Comparison of ENCODE assay signal across 7 mouse cellular contexts in the genomic region with DNA sequence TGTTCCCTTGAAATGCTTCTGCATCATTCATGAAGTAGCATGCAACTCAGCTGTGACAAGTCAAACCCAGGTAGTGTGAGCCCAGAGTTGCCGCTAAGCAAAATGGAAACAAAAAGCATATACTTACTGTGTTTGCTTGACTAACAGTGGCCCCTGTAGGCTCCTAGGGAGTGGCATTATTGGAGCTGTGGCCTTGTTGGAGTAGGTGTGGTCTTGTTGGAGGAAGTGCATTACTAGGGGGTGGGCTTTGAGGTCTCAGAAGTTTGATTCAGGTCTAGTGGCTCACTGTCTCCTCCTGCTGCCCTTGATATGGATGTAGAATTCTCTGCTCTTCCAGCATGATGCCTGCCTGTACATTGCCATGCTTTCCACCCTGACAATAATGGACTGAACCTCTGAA. TPM values are rescaled to one million over a fixed set of nuclear protein-coding genes. Genes with fewer than 3 reads are reported as not detected.
A peak's percentile ranks its signal among the peaks of the same experiment; 100 is the strongest.
DNase-seq lines count a peak whose midpoint lies in the region; ATAC-seq and TF ChIP-seq lines count a peak whose summit lies in the region.

No protein-coding gene starts in this region.

- peak; percentile 82 for DNase-seq in midbrain, embryonic 11.5 days (ENCODE audit: low spot score, missing footprints)
- no peak for DNase-seq in midbrain, embryonic 10.5 days (ENCODE audit: low spot score)
- DNase-seq in liver, postnatal 0 days: peak; percentile 17
- DNase-seq in thymus, postnatal 4 days: peak; percentile 57
- no peak for DNase-seq in layer of hippocampus, postnatal 10 days (ENCODE audit: low spot score in 2 of 2)

- no peaks in the 10 kb centered on the region for H3K36me3 ChIP-seq in midbrain, embryonic 11.5 days (ENCODE audit: control insufficient read depth, insufficient read depth, low read length)
- no peaks in the 10 kb centered on the region for H3K36me3 ChIP-seq in midbrain, embryonic 10.5 days
- H3K36me3 ChIP-seq in liver, postnatal 0 days (replicated peaks; ENCODE audit: insufficient read depth, low read length): no peaks in the 10 kb centered on the region

- no peak for ATAC-seq in midbrain, embryonic 11.5 days (ENCODE audit: low FRiP score)
- peak; percentile 98 for ATAC-seq in common myeloid progenitor, adult 5-6 weeks (replicated peaks; ENCODE audit: low read depth, poor library complexity, severe bottlenecking)
- peak; percentile 36; the same call in 1 of the 2 replicates for ATAC-seq in liver, postnatal 0 days
- ATAC-seq in erythroblast, adult 5-6 weeks (replicated peaks; ENCODE audit: low FRiP score, poor library complexity, severe bottlenecking): no peak

- H3K9ac ChIP-seq in midbrain, embryonic 11.5 days (ENCODE audit: low read length): no peak overlapping the region
- no peak overlapping the region; the same call in 1 of the 2 replicates for H3K9ac ChIP-seq in liver, postnatal 0 days (replicated peaks)

- H3K4me1 ChIP-seq in midbrain, embryonic 11.5 days (ENCODE audit: control insufficient read depth, insufficient read depth, low read length): no peaks in the 10 kb centered on the region
- 0 out of 2 replicates have a peak, but pooled peaks cover 4% of the 10 kb centered on the region for H3K4me1 ChIP-seq in midbrain, embryonic 10.5 days
- no peaks in the 10 kb centered on the region; the same call in 1 of the 2 replicates for H3K4me1 ChIP-seq in liver, postnatal 0 days (ENCODE audit: insufficient read depth)

- WGBS in midbrain, embryonic 11.5 days: 26% methylated on average over 1 of the region's 1 CpGs
- WGBS in midbrain, embryonic 10.5 days: 26% methylated on average over 1 of the region's 1 CpGs
- 3% methylated on average over 1 of the region's 1 CpGs for WGBS in liver, postnatal 0 days (ENCODE audit: insufficient replicate concordance)

- H3K4me2 ChIP-seq in midbrain, embryonic 11.5 days: no peak overlapping the region
- peak overlapping the region; percentile 67 for H3K4me2 ChIP-seq in liver, postnatal 0 days (ENCODE audit: low read depth, low read length)

- H3K27ac ChIP-seq in midbrain, embryonic 11.5 days (ENCODE audit: low read depth, low read length): no peak overlapping the region
- no peak overlapping the region for H3K27ac ChIP-seq in midbrain, embryonic 10.5 days (replicated peaks)
- no peak overlapping the region for H3K27ac ChIP-seq in liver, postnatal 0 days (ENCODE audit: low read depth)

- TF ChIP-seq EP300 in liver, postnatal 0 days (IDR thresholded peaks at IDR 0.05; ENCODE audit: low read depth): no peak

- TF ChIP-seq CTCF in liver, postnatal 0 days (IDR thresholded peaks at IDR 0.05; ENCODE audit: low read depth): peak; percentile 42

- no peaks in the 10 kb centered on the region for H3K9me3 ChIP-seq in midbrain, embryonic 11.5 days (ENCODE audit: control insufficient read depth, low read length)
- no peaks in the 10 kb centered on the region for H3K9me3 ChIP-seq in midbrain, embryonic 10.5 days (replicated peaks)
- H3K9me3 ChIP-seq in liver, postnatal 0 days (ENCODE audit: low read length): no peaks in the 10 kb centered on the region

- H3K27me3 ChIP-seq in midbrain, embryonic 11.5 days (ENCODE audit: control insufficient read depth, insufficient read depth, low read length): peaks cover 4% of the 10 kb centered on the region; the same call in 1 of the 2 replicates
- H3K27me3 ChIP-seq in midbrain, embryonic 10.5 days (ENCODE audit: low read depth, poor library complexity, severe bottlenecking): peaks cover 10% of the 10 kb centered on the region; the same call in 1 of the 2 replicates
- H3K27me3 ChIP-seq in liver, postnatal 0 days (ENCODE audit: insufficient read depth, low read length): no peaks in the 10 kb centered on the region

- no peak overlapping the region for H3K4me3 ChIP-seq in midbrain, embryonic 11.5 days (ENCODE audit: low read depth, low read length)
- no peak overlapping the region for H3K4me3 ChIP-seq in midbrain, embryonic 10.5 days
- peak overlapping the region; percentile 26 for H3K4me3 ChIP-seq in liver, postnatal 0 days (ENCODE audit: low read depth, low read length)

RNA-seq across cellular contexts. Expression of a gene that starts 19.7 kb away (rescaled TPM):
- 0.11 and 0.28 TPM in 2 replicates for polyA plus RNA-seq in midbrain, embryonic 11.5 days (2014; fragmentation: Nextera tagmentation; extraction: Ambion mirVana)
- 0.19 and 0.24 TPM in 2 replicates for polyA plus RNA-seq in midbrain, embryonic 10.5 days (2016; fragmentation: Nextera tagmentation; extraction: Ambion mirVana)
- 22.1 and 24.2 TPM in 2 replicates for total RNA-seq in common myeloid progenitor, adult 5-6 weeks (2017)
- polyA plus RNA-seq in liver, postnatal 0 days (2015; fragmentation: Nextera tagmentation; extraction: Ambion mirVana): 0.76 and 1.0 TPM in 2 replicates
- 3.7 and 9.0 TPM in 2 replicates for total RNA-seq in erythroblast, adult 5-6 weeks (2015; ENCODE audit: low replicate concordance)
- total RNA-seq in erythroblast, adult 5-6 weeks (2017; ENCODE audit: low replicate concordance): 2.7 and 5.4 TPM in 2 replicates
- under 1 TPM; 0.23 to 0.49 TPM for total RNA-seq in layer of hippocampus, postnatal 10 days (2021)

RNA-seq across cellular contexts. Expression of a gene that starts 24.6 kb away (rescaled TPM):
- polyA plus RNA-seq in midbrain, embryonic 11.5 days (2014; fragmentation: Nextera tagmentation; extraction: Ambion mirVana): 2.3 and 2.7 TPM in 2 replicates
- 0.85 and 1.6 TPM in 2 replicates for polyA plus RNA-seq in midbrain, embryonic 10.5 days (2016; fragmentation: Nextera tagmentation; extraction: Ambion mirVana)
- 10.6 and 14.9 TPM in 2 replicates for total RNA-seq in common myeloid progenitor, adult 5-6 weeks (2017)
- polyA plus RNA-seq in liver, postnatal 0 days (2015; fragmentation: Nextera tagmentation; extraction: Ambion mirVana): 22.3 and 22.7 TPM in 2 replicates
- total RNA-seq in erythroblast, adult 5-6 weeks (2015; ENCODE audit: low replicate concordance): 36.9 and 58.1 TPM in 2 replicates
- total RNA-seq in erythroblast, adult 5-6 weeks (2017; ENCODE audit: low replicate concordance): 71.9 and 73.6 TPM in 2 replicates
- under 1 TPM; 0.27 to 0.64 TPM for total RNA-seq in layer of hippocampus, postnatal 10 days (2021)

RNA-seq across cellular contexts. Expression of a gene that starts 48.7 kb away (rescaled TPM):
- 7.1 and 7.6 TPM in 2 replicates for polyA plus RNA-seq in midbrain, embryonic 11.5 days (2014; fragmentation: Nextera tagmentation; extraction: Ambion mirVana)
- polyA plus RNA-seq in midbrain, embryonic 10.5 days (2016; fragmentation: Nextera tagmentation; extraction: Ambion mirVana): 7.4 and 9.3 TPM in 2 replicates
- total RNA-seq in common myeloid progenitor, adult 5-6 weeks (2017): 39.6 and 42.1 TPM in 2 replicates
- polyA plus RNA-seq in liver, postnatal 0 days (2015; fragmentation: Nextera tagmentation; extraction: Ambion mirVana): 1.8 and 2.2 TPM in 2 replicates
- total RNA-seq in erythroblast, adult 5-6 weeks (2015; ENCODE audit: low replicate concordance): 4.0 and 7.1 TPM in 2 replicates
- total RNA-seq in erythroblast, adult 5-6 weeks (2017; ENCODE audit: low replicate concordance): 3.5 and 4.5 TPM in 2 replicates
- total RNA-seq in layer of hippocampus, postnatal 10 days (2021): under 1 TPM; 0.91 to 0.98 TPM

Comparison
In these comparisons a context has a peak if more than half of its experiments do, and no peak if none do; other contexts are left out.
1. DNase-seq: peak in midbrain, embryonic 11.5 days (single experiment), liver, postnatal 0 days (single experiment) and thymus, postnatal 4 days (single experiment); none in midbrain, embryonic 10.5 days (single experiment) and layer of hippocampus, postnatal 10 days (0 of 2).
2. ATAC-seq: peak in common myeloid progenitor, adult 5-6 weeks (single experiment) and liver, postnatal 0 days (single experiment); none in midbrain, embryonic 11.5 days (single experiment) and erythroblast, adult 5-6 weeks (single experiment).